Mouse (Mus musculus) testis, adult 2 months (tissue): ENCODE data around the gene Gcdh.

ENCODE experiments used
- CTCF ChIP-seq: fragments of 200-500 bp; IDR thresholded peaks from 2 replicates; pipeline ENCODE4 v1.5.1; 2012; ENCODE audit warnings: low read depth, mild to moderate bottlenecking, inconsistent platforms, low read length, moderate library complexity; ENCODE audit not compliant: control insufficient read depth, insufficient read depth, insufficient replicate concordance
- POLR2A ChIP-seq: fragments of 200-500 bp; IDR thresholded peaks from 2 replicates; pipeline ENCODE4 v1.6.1; 2012; ENCODE audit warnings: low read depth, mild to moderate bottlenecking, inconsistent platforms, low read length, moderate library complexity; ENCODE audit not compliant: control insufficient read depth

GRCm38 (mm10) chr8:84937620-84938485 is 44.1 kb upstream of the Gcdh start:
- TF ChIP-seq CTCF (no peak), POLR2A (no peak)
